Mouse (Mus musculus) kidney, adult 9 months (tissue): ENCODE measurements around the gene Arntl2.

ENCODE experiments used
- DNase-seq: peaks from one replicate; pipeline ENCODE4 v3.0.0; 2022

Arntl2 gene

GRCm38 (mm10) chr6:146793527-146793926 is 2.3 kb upstream of the Arntl2 start:
- DNase-seq = no peak

GRCm38 (mm10) chr6:146795166-146795923 is 510 bp upstream of the Arntl2 start:
- DNase-seq = peak; percentile 10

- no peak for DNase-seq
Measured at GRCm38 (mm10) chr6:146797446-146797845, 1.6 kb downstream of the Arntl2 start.

GRCm38 (mm10) chr6:146809991-146810390 is 14.1 kb downstream of the Arntl2 start:
- DNase-seq = no peak

GRCm38 (mm10) chr6:146813007-146813406 is 17.2 kb downstream of the Arntl2 start:
- DNase-seq = no peak

GRCm38 (mm10) chr6:146820177-146820965 is 24.5 kb downstream of the Arntl2 start:
- DNase-seq = no peak

- no peak for DNase-seq
Measured at GRCm38 (mm10) chr6:146821958-146822357, 26.1 kb downstream of the Arntl2 start.

GRCm38 (mm10) chr6:146824727-146825486 is 29.1 kb downstream of the Arntl2 start:
- DNase-seq = peak; percentile 65

- DNase-seq = no peak
Measured at GRCm38 (mm10) chr6:146825487-146825773, 29.6 kb downstream of the Arntl2 start.

GRCm38 (mm10) chr6:146831320-146831719 is 35.5 kb downstream of the Arntl2 start:
- no peak for DNase-seq

GRCm38 (mm10) chr6:146833485-146834314 is 37.8 kb downstream of the Arntl2 start:
- DNase-seq = peak; percentile 70

GRCm38 (mm10) chr6:146834342-146834741 is 38.5 kb downstream of the Arntl2 start:
- DNase-seq = no peak

GRCm38 (mm10) chr6:146835784-146836183 is 39.9 kb downstream of the Arntl2 start:
- no peak for DNase-seq

GRCm38 (mm10) chr6:146837316-146837715 is 41.5 kb downstream of the Arntl2 start:
- DNase-seq = no peak

- DNase-seq = no peak
Measured at GRCm38 (mm10) chr6:146838366-146838765, 42.5 kb downstream of the Arntl2 start.

GRCm38 (mm10) chr6:146838863-146839262 is 43.0 kb downstream of the Arntl2 start:
- DNase-seq = no peak

- no peak for DNase-seq
Measured at GRCm38 (mm10) chr6:146844867-146845266, 49.0 kb downstream of the Arntl2 start.

- DNase-seq = no peak
Measured at GRCm38 (mm10) chr6:146845347-146845746, 49.5 kb downstream of the Arntl2 start.

- no peak for DNase-seq
Measured at GRCm38 (mm10) chr6:146845961-146846750, 50.3 kb downstream of the Arntl2 start.

- no peak for DNase-seq
Measured at GRCm38 (mm10) chr6:146847402-146847801, 51.5 kb downstream of the Arntl2 start.

- no peak for DNase-seq
Measured at GRCm38 (mm10) chr6:146848281-146848680, 52.4 kb downstream of the Arntl2 start.

GRCm38 (mm10) chr6:146850050-146850449 is 54.2 kb downstream of the Arntl2 start, which contains the start of gene Smco2:
Smco2 (plus strand) TSS chr6:146850104.
- DNase-seq = no peak
